28 mouse cellular contexts compared by ENCODE assay signal in the genomic region with DNA sequence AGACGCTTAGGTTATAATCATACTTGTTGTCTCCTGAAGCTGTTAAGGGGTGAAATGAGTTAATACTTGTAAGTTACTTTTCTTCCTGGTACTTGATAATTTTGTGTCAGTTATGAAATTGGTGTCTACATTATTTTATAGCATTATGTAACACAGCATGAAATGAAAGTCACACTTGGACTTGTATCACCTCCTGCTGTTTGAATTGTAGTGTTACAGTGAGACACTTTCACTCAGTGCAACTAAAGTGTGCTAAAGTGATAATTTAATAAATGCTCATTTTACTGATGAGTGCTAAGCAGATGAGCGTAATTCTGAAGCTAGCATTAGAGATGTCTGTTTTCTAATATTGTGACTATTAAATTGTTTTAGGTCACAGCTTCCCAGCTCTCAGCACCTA. TPM values are rescaled to one million over a fixed set of nuclear protein-coding genes. Genes with fewer than 3 reads are reported as not detected.
A peak's percentile ranks its signal among the peaks of the same experiment; 100 is the strongest.
DNase-seq lines count a peak whose midpoint lies in the region; ATAC-seq and TF ChIP-seq lines count a peak whose summit lies in the region.
"Had no signal": no experiment of that assay in that cellular context is flagged by ENCODE, and none has a peak within 500 bp of the region (broad histone marks: within the 10 kb centered on the region; RNA-seq: fewer than 3 reads in every experiment).

No protein-coding gene starts in this region.

- no peak overlapping the region for H3K27ac ChIP-seq in intestine, postnatal 0 days (ENCODE audit: low read depth, low read length)
- H3K27ac ChIP-seq in intestine, embryonic 16.5 days (ENCODE audit: low read length), result no peak overlapping the region
- H3K27ac ChIP-seq in liver, postnatal 0 days (ENCODE audit: low read depth), result no peak overlapping the region
- no peak overlapping the region for H3K27ac ChIP-seq in liver, embryonic 12.5 days
- H3K27ac ChIP-seq: embryonic facial prominence, embryonic 13.5 days; forebrain, embryonic 10.5 days; heart, embryonic 13.5 days; hindbrain, embryonic 10.5 days; hindbrain, embryonic 15.5 days; limb, embryonic 15.5 days; liver, embryonic 14.5 days; neural tube, embryonic 13.5 days had no signal

- peak; percentile 47 for TF ChIP-seq CTCF in intestine, postnatal 0 days (IDR thresholded peaks at IDR 0.05; ENCODE audit: low read depth)
- TF ChIP-seq CTCF in liver, postnatal 0 days (IDR thresholded peaks at IDR 0.05; ENCODE audit: low read depth), result peak; percentile 23

- no peak for DNase-seq in liver, postnatal 0 days
- peak; percentile 36 for DNase-seq in brain, adult 2 months (ENCODE audit: low read depth, low spot score)
- DNase-seq: adrenal gland, adult 8-10 months; B cell, adult 2 months; cerebellum, adult 11 months; cerebellum, adult 9-10 months; gastrocnemius, postnatal 36 days; heart, postnatal 10 days; kidney, adult 2 months; kidney, postnatal 10 days; lung, embryonic 14.5 days had no signal

- ATAC-seq in intestine, postnatal 0 days, result no peak
- no peak for ATAC-seq in intestine, embryonic 16.5 days
- no peak for ATAC-seq in liver, postnatal 0 days
- ATAC-seq in liver, embryonic 12.5 days, result no peak
- ATAC-seq in granulocyte monocyte progenitor cell, adult 5-6 weeks (replicated peaks; ENCODE audit: poor library complexity, severe bottlenecking), result no peak
- ATAC-seq: activated CD4-positive, CD25-positive, alpha-beta regulatory T cell, adult 4 months; forebrain, embryonic 16.5 days; inflammation-experienced regulatory T-cells, adult 6 months had no signal

- WGBS in intestine, postnatal 0 days, result 89% methylated on average over 2 of the region's 2 CpGs
- WGBS in intestine, embryonic 16.5 days, result 95% methylated on average over 2 of the region's 2 CpGs
- 94% methylated on average over 2 of the region's 2 CpGs for WGBS in liver, postnatal 0 days (ENCODE audit: insufficient replicate concordance)
- WGBS in liver, embryonic 12.5 days (ENCODE audit: insufficient replicate concordance), result 92% methylated on average over 2 of the region's 2 CpGs

- no peaks in the 10 kb centered on the region for H3K27me3 ChIP-seq in intestine, postnatal 0 days (replicated peaks; ENCODE audit: control insufficient read depth, insufficient read depth, low read length)
- no peaks in the 10 kb centered on the region for H3K27me3 ChIP-seq in intestine, embryonic 16.5 days (replicated peaks; ENCODE audit: control insufficient read depth, insufficient read depth, low read length)
- H3K27me3 ChIP-seq in liver, postnatal 0 days (ENCODE audit: insufficient read depth, low read length), result no peaks in the 10 kb centered on the region
- H3K27me3 ChIP-seq in liver, embryonic 12.5 days (replicated peaks), result no peaks in the 10 kb centered on the region
- H3K27me3 ChIP-seq: embryonic facial prominence, embryonic 13.5 days; heart, embryonic 13.5 days; hindbrain, embryonic 15.5 days; limb, embryonic 15.5 days; neural tube, embryonic 13.5 days had no signal

- H3K9ac ChIP-seq in intestine, postnatal 0 days (ENCODE audit: low read depth, low read length), result no peak overlapping the region
- H3K9ac ChIP-seq in intestine, embryonic 16.5 days (ENCODE audit: low read depth, low read length), result no peak overlapping the region
- H3K9ac ChIP-seq in liver, postnatal 0 days (replicated peaks), result no peak overlapping the region
- no peak overlapping the region for H3K9ac ChIP-seq in liver, embryonic 12.5 days
- H3K9ac ChIP-seq: embryonic facial prominence, embryonic 13.5 days; heart, embryonic 13.5 days; hindbrain, embryonic 15.5 days; limb, embryonic 15.5 days; liver, embryonic 14.5 days; lung, embryonic 14.5 days; neural tube, embryonic 13.5 days had no signal

- H3K9me3 ChIP-seq in intestine, postnatal 0 days (ENCODE audit: control insufficient read depth), result no peaks in the 10 kb centered on the region
- no peaks in the 10 kb centered on the region for H3K9me3 ChIP-seq in intestine, embryonic 16.5 days (ENCODE audit: control insufficient read depth, low read length)
- H3K9me3 ChIP-seq in liver, postnatal 0 days (ENCODE audit: low read length), result no peaks in the 10 kb centered on the region
- no peaks in the 10 kb centered on the region for H3K9me3 ChIP-seq in liver, embryonic 12.5 days (replicated peaks)
- H3K9me3 ChIP-seq: embryonic facial prominence, embryonic 13.5 days; forebrain, embryonic 10.5 days; heart, embryonic 13.5 days; hindbrain, embryonic 10.5 days; hindbrain, embryonic 15.5 days; limb, embryonic 10.5 days; limb, embryonic 15.5 days; neural tube, embryonic 13.5 days had no signal

- no peaks in the 10 kb centered on the region for H3K4me1 ChIP-seq in intestine, postnatal 0 days (replicated peaks; ENCODE audit: control insufficient read depth, insufficient read depth, low read length)
- H3K4me1 ChIP-seq in intestine, embryonic 16.5 days (ENCODE audit: control insufficient read depth, insufficient read depth, low read length), result no peaks in the 10 kb centered on the region
- no peaks in the 10 kb centered on the region for H3K4me1 ChIP-seq in liver, postnatal 0 days (ENCODE audit: insufficient read depth)
- no peaks in the 10 kb centered on the region for H3K4me1 ChIP-seq in liver, embryonic 12.5 days
- H3K4me1 ChIP-seq: forebrain, embryonic 10.5 days; heart, embryonic 13.5 days; hindbrain, embryonic 10.5 days; hindbrain, embryonic 15.5 days; limb, embryonic 15.5 days; neural tube, embryonic 13.5 days had no signal

- peaks cover 54% of the 10 kb centered on the region for H3K36me3 ChIP-seq in intestine, postnatal 0 days (ENCODE audit: control insufficient read depth, insufficient read depth)
- H3K36me3 ChIP-seq in intestine, embryonic 16.5 days (ENCODE audit: control insufficient read depth, insufficient read depth, low read length), result peaks cover 12% of the 10 kb centered on the region
- peaks cover 15% of the 10 kb centered on the region for H3K36me3 ChIP-seq in liver, postnatal 0 days (replicated peaks; ENCODE audit: insufficient read depth, low read length)
- peaks cover 79% of the 10 kb centered on the region for H3K36me3 ChIP-seq in liver, embryonic 12.5 days

- no peak for TF ChIP-seq EP300 in liver, postnatal 0 days (IDR thresholded peaks at IDR 0.05; ENCODE audit: low read depth)

- no peak overlapping the region for H3K4me2 ChIP-seq in intestine, postnatal 0 days (replicated peaks; ENCODE audit: low read depth)
- no peak overlapping the region for H3K4me2 ChIP-seq in intestine, embryonic 16.5 days (ENCODE audit: low read depth, low read length)
- no peak overlapping the region for H3K4me2 ChIP-seq in liver, postnatal 0 days (ENCODE audit: low read depth, low read length)
- H3K4me2 ChIP-seq in liver, embryonic 12.5 days, result no peak overlapping the region
- H3K4me2 ChIP-seq: embryonic facial prominence, embryonic 13.5 days; heart, embryonic 13.5 days; hindbrain, embryonic 15.5 days; limb, embryonic 15.5 days; lung, embryonic 14.5 days; midbrain, embryonic 11.5 days; neural tube, embryonic 13.5 days had no signal

- no peak overlapping the region for H3K4me3 ChIP-seq in intestine, postnatal 0 days (ENCODE audit: low read depth, low read length)
- no peak overlapping the region for H3K4me3 ChIP-seq in intestine, embryonic 16.5 days (ENCODE audit: low read length)
- no peak overlapping the region for H3K4me3 ChIP-seq in liver, postnatal 0 days (ENCODE audit: low read depth, low read length)
- H3K4me3 ChIP-seq in liver, embryonic 12.5 days, result no peak overlapping the region
- H3K4me3 ChIP-seq: embryonic facial prominence, embryonic 13.5 days; forebrain, embryonic 10.5 days; heart, embryonic 13.5 days; hindbrain, embryonic 10.5 days; hindbrain, embryonic 15.5 days; limb, embryonic 10.5 days; limb, embryonic 15.5 days; neural tube, embryonic 13.5 days had no signal

RNA-seq across cellular contexts. Expression of a gene that starts 58.4 kb away (rescaled TPM):
- 28.6 and 29.7 TPM in 2 replicates for polyA plus RNA-seq in intestine, postnatal 0 days (2015; fragmentation: Nextera tagmentation; extraction: Ambion mirVana)
- polyA plus RNA-seq in intestine, embryonic 16.5 days (2015; fragmentation: Nextera tagmentation; extraction: Ambion mirVana), result 24.8 and 30.4 TPM in 2 replicates
- polyA plus RNA-seq in liver, postnatal 0 days (2015; fragmentation: Nextera tagmentation; extraction: Ambion mirVana), result 36.6 and 49.7 TPM in 2 replicates
- 5.0 and 7.8 TPM in 2 replicates for polyA plus RNA-seq in liver, embryonic 12.5 days (2016; fragmentation: Nextera tagmentation; extraction: Ambion mirVana)
- total RNA-seq in granulocyte monocyte progenitor cell, adult 5-6 weeks (2014; fragmentation: Nextera tagmentation), result 3.2 and 6.9 TPM in 2 replicates
- 9.1 and 11.3 TPM in 2 replicates for total RNA-seq in granulocyte monocyte progenitor cell, adult 5-6 weeks (2017)
